ENCODE assay signal across 8 mouse cellular contexts in genomic region chr12:13249573-13249919, GRCm38 (mm10). TPM values are rescaled to one million over a fixed set of nuclear protein-coding genes. Genes with fewer than 3 reads are reported as not detected.
DNase-seq lines count a peak whose midpoint lies in the region; ATAC-seq lines count a peak whose summit lies in the region.

No protein-coding gene starts in this region.

- peaks cover 17% of the 10 kb centered on the region for H3K36me3 ChIP-seq in megakaryocyte, embryonic 14.5 days (replicated peaks; ENCODE audit: low read length)
- H3K36me3 ChIP-seq in liver, embryonic 12.5 days: peaks cover 17% of the 10 kb centered on the region
- H3K36me3 ChIP-seq in stomach, embryonic 16.5 days (ENCODE audit: control insufficient read depth, insufficient read depth, low read length): 0 out of 2 replicates have a peak, but pooled peaks cover under 1% of the 10 kb centered on the region

- peaks cover 18% of the 10 kb centered on the region; the same call in 1 of the 2 replicates for H3K4me1 ChIP-seq in megakaryocyte, embryonic 14.5 days
- peaks cover 18% of the 10 kb centered on the region for H3K4me1 ChIP-seq in liver, embryonic 12.5 days
- H3K4me1 ChIP-seq in stomach, embryonic 16.5 days (ENCODE audit: control insufficient read depth, insufficient read depth, low read length): peaks cover 3% of the 10 kb centered on the region; the same call in 1 of the 2 replicates

- peak overlapping the region; percentile 83; the same call in 1 of the 2 replicates for H3K27ac ChIP-seq in liver, embryonic 12.5 days
- H3K27ac ChIP-seq in stomach, embryonic 16.5 days (ENCODE audit: low read length): no peak overlapping the region

- WGBS in liver, embryonic 12.5 days (ENCODE audit: insufficient replicate concordance): 76% methylated on average over 3 of the region's 3 CpGs
- WGBS in stomach, embryonic 16.5 days: 84% methylated on average over 3 of the region's 3 CpGs

- ATAC-seq in megakaryocyte, adult 5-6 weeks (ENCODE audit: poor library complexity, severe bottlenecking): no peak
- ATAC-seq in liver, embryonic 12.5 days: peak; percentile 22; the same call in 1 of the 2 replicates
- ATAC-seq in stomach, embryonic 16.5 days (ENCODE audit: insufficient read depth, low FRiP score): no peak

- DNase-seq in cerebellum, adult 9-10 months: peak; percentile 31
- DNase-seq in cerebellum, postnatal 4 days (ENCODE audit: low spot score in 2 of 2): no peak
- no peak for DNase-seq in thymus, postnatal 36 days
- no peak for DNase-seq in testis, postnatal 10 days (ENCODE audit: low spot score)

- no peaks in the 10 kb centered on the region for H3K9me3 ChIP-seq in megakaryocyte, embryonic 14.5 days
- H3K9me3 ChIP-seq in liver, embryonic 12.5 days (replicated peaks): no peaks in the 10 kb centered on the region
- no peaks in the 10 kb centered on the region for H3K9me3 ChIP-seq in stomach, embryonic 16.5 days (replicated peaks; ENCODE audit: control insufficient read depth, low read length)

- H3K4me3 ChIP-seq in megakaryocyte, embryonic 14.5 days (replicated peaks): peak overlapping the region; percentile 99
- H3K4me3 ChIP-seq in liver, embryonic 12.5 days: peak overlapping the region; percentile 93
- peak overlapping the region; percentile 98 for H3K4me3 ChIP-seq in stomach, embryonic 16.5 days (replicated peaks; ENCODE audit: low read length)

- peak overlapping the region; percentile 93 for H3K9ac ChIP-seq in liver, embryonic 12.5 days
- H3K9ac ChIP-seq in stomach, embryonic 16.5 days (ENCODE audit: low read length): peak overlapping the region; percentile 96

- peak overlapping the region; percentile 63 for H3K4me2 ChIP-seq in liver, embryonic 12.5 days
- peak overlapping the region; percentile 65 for H3K4me2 ChIP-seq in stomach, embryonic 16.5 days (ENCODE audit: low read depth, low read length)

- peaks cover 9% of the 10 kb centered on the region for H3K27me3 ChIP-seq in megakaryocyte, embryonic 14.5 days (replicated peaks)
- H3K27me3 ChIP-seq in liver, embryonic 12.5 days (replicated peaks): peaks cover 3% of the 10 kb centered on the region; the same call in 1 of the 2 replicates
- H3K27me3 ChIP-seq in stomach, embryonic 16.5 days (ENCODE audit: control insufficient read depth, insufficient read depth, low read length): no peaks in the 10 kb centered on the region

RNA-seq across cellular contexts. Expression of gene Ddx1, which starts 0.5 kb away (rescaled TPM):
- 1.2 and 3.6 TPM in 2 replicates for polyA plus RNA-seq in megakaryocyte, embryonic 14.5 days (2012; ENCODE audit: insufficient read depth, low replicate concordance)
- total RNA-seq in megakaryocyte, adult 5-6 weeks (2015): 26.9 and 33.1 TPM in 2 replicates
- 55.5 and 64.0 TPM in 2 replicates for total RNA-seq in megakaryocyte, adult 5-6 weeks (2017)
- polyA plus RNA-seq in liver, embryonic 12.5 days (2016; fragmentation: Nextera tagmentation; extraction: Ambion mirVana): 104 and 108 TPM in 2 replicates
- 122 and 134 TPM in 2 replicates for polyA plus RNA-seq in stomach, embryonic 16.5 days (2015; fragmentation: Nextera tagmentation; extraction: Ambion mirVana)

RNA-seq across cellular contexts. Expression of gene Nbas, which starts 19.4 kb away (rescaled TPM):
- 5.8 and 7.9 TPM in 2 replicates for polyA plus RNA-seq in megakaryocyte, embryonic 14.5 days (2012; ENCODE audit: insufficient read depth, low replicate concordance)
- 7.3 and 9.6 TPM in 2 replicates for total RNA-seq in megakaryocyte, adult 5-6 weeks (2015)
- 9.0 and 9.4 TPM in 2 replicates for total RNA-seq in megakaryocyte, adult 5-6 weeks (2017)
- polyA plus RNA-seq in liver, embryonic 12.5 days (2016; fragmentation: Nextera tagmentation; extraction: Ambion mirVana): 8.2 and 8.4 TPM in 2 replicates
- 23.6 and 25.6 TPM in 2 replicates for polyA plus RNA-seq in stomach, embryonic 16.5 days (2015; fragmentation: Nextera tagmentation; extraction: Ambion mirVana)

Comparison
In these comparisons a context has a peak if more than half of its experiments do, and no peak if none do; other contexts are left out.
1. RNA of gene Ddx1, which starts 0.5 kb away (polyA plus RNA-seq): 122 to 134 TPM in stomach, embryonic 16.5 days and 104 to 108 TPM in liver, embryonic 12.5 days; 1.2 to 3.6 TPM in megakaryocyte, embryonic 14.5 days; every median in the first group is over 10 times any median in the second.
2. Peak in every context shown above with its lines, with median percentiles within 50 percentile points of each other: H3K4me3 ChIP-seq.